Mouse (Mus musculus) embryonic stem cell, embryonic (primary cell): ENCODE data around the gene Mapk6.

Experiments
- CTCF ChIA-PET, 4 experiments: fragments of 300-600 bp in 2 of 4; fragments of 350-600 bp in 2 of 4; sonication (Branson Sonifier 250); formaldehyde crosslinking; loops; one replicate each; lab custom pipeline; 2022; ENCODE audit warnings: inconsistent platforms in 2 of 4; lab: Charles Lee
- POLR2A ChIA-PET, 4 experiments: fragments of 300-600 bp in 2 of 4; fragments of 350-600 bp in 2 of 4; sonication (Branson Sonifier 250); formaldehyde crosslinking; loops; one replicate each; lab custom pipeline; 2022; ENCODE audit warnings: antibody characterized with exemption in 4 of 4, inconsistent platforms in 1 of 4; lab: Charles Lee

Gene Mapk6

GRCm38 (mm10) chr9:75430822-75431621 is 21.2 kb upstream of the Mapk6 start:
- CTCF ChIA-PET: interaction anchor here in 1 of 4 experiments (0.6 kb wide), 1 partner anchor 68 kb away, joined by 3 read pairs; no protein-coding TSS in a partner anchor
- POLR2A ChIA-PET: interaction anchor here in 2 of 4 experiments (0.8 to 4.0 kb wide), 4 partner anchors 9 to 21 kb away, joined by 3 to 21 read pairs (median 12); partner anchors contain the start of genes Leo1 (in 1 of the 2) and Mapk6 (in 1 of the 2)

- ChIA-PET CTCF (interaction anchor here (0.6 to 1.6 kb wide), 4 partner anchors 10 to 66 kb away, joined by 3 to 11 read pairs (median 4); no protein-coding TSS in a partner anchor), POLR2A (interaction anchor here in 3 of 4 experiments (0.7 to 4.0 kb wide), 8 partner anchors 10 to 196 kb away, joined by 3 to 35 read pairs (median 6); partner anchors contain the start of gene Mapk6 (in 1 of the 3))
Measured at GRCm38 (mm10) chr9:75429657-75430056, 19.9 kb upstream of the Mapk6 start.

- POLR2A ChIA-PET: interaction anchor here (0.7 to 4.0 kb wide), 9 partner anchors 10 to 196 kb away, joined by 3 to 35 read pairs (median 6); partner anchors contain the start of gene Mapk6 (in 2 of the 4)
- CTCF ChIA-PET: interaction anchor here in 2 of 4 experiments (1.0 to 1.6 kb wide), 2 partner anchors 39 to 67 kb away, joined by 3 to 5 read pairs; no protein-coding TSS in a partner anchor
Measured at GRCm38 (mm10) chr9:75429040-75429439, 19.2 kb upstream of the Mapk6 start.

GRCm38 (mm10) chr9:75428274-75428600 is 18.4 kb upstream of the Mapk6 start:
- ChIA-PET POLR2A (interaction anchor here (0.6 to 4.0 kb wide), 10 partner anchors 9 to 145 kb away, joined by 3 to 35 read pairs (median 6); partner anchors contain the start of gene Mapk6 (in 3 of the 4)), CTCF (interaction anchor here in 2 of 4 experiments (0.6 to 1.6 kb wide), 3 partner anchors 40 to 75 kb away, joined by 3 to 5 read pairs (median 3); no protein-coding TSS in a partner anchor)

GRCm38 (mm10) chr9:75427366-75428273 is 17.8 kb upstream of the Mapk6 start:
- ChIA-PET POLR2A (interaction anchor here (0.6 to 4.0 kb wide), 13 partner anchors 9 to 145 kb away, joined by 3 to 35 read pairs (median 6); partner anchors contain the start of gene Mapk6 (in 3 of the 4)), CTCF (interaction anchor here in 2 of 4 experiments (0.6 to 0.7 kb wide), 2 partner anchors 55 to 74 kb away, joined by 3 read pairs; no protein-coding TSS in a partner anchor)

GRCm38 (mm10) chr9:75425796-75426391 is 16.1 kb upstream of the Mapk6 start:
- ChIA-PET POLR2A (interaction anchor here in 3 of 4 experiments (1.0 to 6.7 kb wide), 16 partner anchors 8 to 44 kb away, joined by 3 to 97 read pairs (median 3); partner anchors contain the start of gene Mapk6 (in 2 of the 3)), CTCF (interaction anchor here in 3 of 4 experiments (0.6 to 1.3 kb wide), 3 partner anchors 11 to 765 kb away, joined by 3 to 5 read pairs (median 4); no protein-coding TSS in a partner anchor)

GRCm38 (mm10) chr9:75424358-75425150 is 14.7 kb upstream of the Mapk6 start:
- ChIA-PET POLR2A (interaction anchor here (0.6 to 6.7 kb wide), 21 partner anchors 7 to 121 kb away, joined by 3 to 97 read pairs (median 5); partner anchors contain the start of gene Mapk6 (in 4 of the 4)), CTCF (interaction anchor here in 2 of 4 experiments (0.6 to 1.3 kb wide), 3 partner anchors 12 to 577 kb away, joined by 3 to 5 read pairs (median 5); no protein-coding TSS in a partner anchor)

- CTCF ChIA-PET: interaction anchor here in 2 of 4 experiments (0.6 to 0.9 kb wide), 2 partner anchors 9 to 10 kb away, joined by 3 read pairs; no protein-coding TSS in a partner anchor
- POLR2A ChIA-PET: interaction anchor here (0.7 to 6.7 kb wide), 15 partner anchors 8 to 120 kb away, joined by 3 to 97 read pairs (median 6); partner anchors contain the start of gene Mapk6 (in 4 of the 4)
Measured at GRCm38 (mm10) chr9:75423683-75424082, 13.9 kb upstream of the Mapk6 start.

GRCm38 (mm10) chr9:75422251-75422691 is 12.5 kb upstream of the Mapk6 start:
- ChIA-PET CTCF (interaction anchor here in 1 of 4 experiments (0.6 kb wide), 1 partner anchor 119 kb away, joined by 3 read pairs; no protein-coding TSS in a partner anchor), POLR2A (interaction anchor here in 3 of 4 experiments (1.0 to 6.7 kb wide), 12 partner anchors 9 to 40 kb away, joined by 3 to 97 read pairs (median 8); partner anchors contain the start of gene Mapk6 (in 3 of the 3))

- ChIA-PET CTCF (interaction anchor here in 1 of 4 experiments (0.5 to 0.7 kb wide), 3 partner anchors 9 to 415 kb away, joined by 3 read pairs; no protein-coding TSS in a partner anchor), POLR2A (interaction anchor here in 3 of 4 experiments (0.6 to 8.8 kb wide), 14 partner anchors 10 to 151 kb away, joined by 3 to 97 read pairs (median 4); partner anchors contain the start of gene Leo1 (in 1 of the 3))
Measured at GRCm38 (mm10) chr9:75414204-75414603, 4.4 kb upstream of the Mapk6 start.

- POLR2A ChIA-PET: interaction anchor here in 2 of 4 experiments (0.7 to 8.8 kb wide), 15 partner anchors 9 to 152 kb away, joined by 3 to 97 read pairs (median 3); partner anchors contain the start of gene Leo1 (in 1 of the 2)
- CTCF ChIA-PET: interaction anchor here in 1 of 4 experiments (0.6 kb wide), 1 partner anchor 25 kb away, joined by 6 read pairs; no protein-coding TSS in a partner anchor
Measured at GRCm38 (mm10) chr9:75413206-75413605, 3.4 kb upstream of the Mapk6 start.

GRCm38 (mm10) chr9:75411584-75411983 is 1.8 kb upstream of the Mapk6 start:
- CTCF ChIA-PET: no interaction called here
- POLR2A ChIA-PET: interaction anchor here in 2 of 4 experiments (1.4 to 8.8 kb wide), 13 partner anchors 10 to 56 kb away, joined by 5 to 97 read pairs (median 22); partner anchors contain the start of gene Leo1 (in 1 of the 2)

GRCm38 (mm10) chr9:75410868-75411487 is 1.2 kb upstream of the Mapk6 start:
- ChIA-PET POLR2A (interaction anchor here in 3 of 4 experiments (0.5 to 8.8 kb wide), 52 partner anchors 8 to 450 kb away, joined by 3 to 97 read pairs (median 8); partner anchors contain the start of genes Leo1 (in 2 of the 3) and Myo5c (in 1 of the 3)), CTCF (interaction anchor here in 3 of 4 experiments (0.7 to 3.0 kb wide), 6 partner anchors 10 to 49 kb away, joined by 3 to 11 read pairs (median 5); no protein-coding TSS in a partner anchor)

GRCm38 (mm10) chr9:75409031-75409851 is 564 bp downstream of the Mapk6 start:
- POLR2A ChIA-PET: interaction anchor here (0.5 to 8.8 kb wide), 89 partner anchors 7 to 546 kb away, joined by 3 to 97 read pairs (median 5); partner anchors contain the start of genes Leo1 (in 4 of the 4), Gnb5 (in 1 of the 4) and Myo5c (in 1 of the 4)
- CTCF ChIA-PET: interaction anchor here in 3 of 4 experiments (0.5 to 3.0 kb wide), 17 partner anchors 8 to 375 kb away, joined by 3 to 11 read pairs (median 4); partner anchors contain the start of gene Leo1 (in 1 of the 3)
